Mouse (Mus musculus): ENCODE data around the gene Gins1.

DNA sequence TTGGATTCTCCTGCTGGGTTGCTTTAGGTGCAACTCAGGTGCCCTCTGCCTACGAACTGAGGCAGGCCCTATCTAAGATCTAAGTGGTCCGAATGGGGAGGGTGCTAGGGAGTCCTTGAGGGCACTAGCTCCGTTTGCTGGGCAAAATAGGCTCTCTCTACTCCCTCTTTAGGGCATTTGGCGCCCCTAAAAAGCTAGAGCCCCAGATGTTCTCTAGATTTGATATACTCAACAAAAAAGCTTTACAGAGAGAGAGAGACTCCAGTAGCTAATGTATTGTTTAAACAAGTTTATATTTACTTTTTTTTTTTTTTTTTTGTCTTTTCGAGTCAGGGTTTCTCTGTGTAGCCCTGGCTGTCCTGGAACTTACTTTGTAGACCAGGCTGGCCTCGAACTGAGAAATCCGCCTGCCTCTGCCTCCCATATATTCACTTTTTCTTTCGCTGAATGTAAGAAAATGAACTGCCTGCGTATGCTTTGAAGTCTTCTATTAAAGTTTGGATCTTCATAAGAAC is at the start of gene Gins1:
- TF ChIP-seq CTCF (IDR thresholded peaks at IDR 0.05; ENCODE audit: control insufficient read depth, insufficient read depth, insufficient replicate concordance, low read depth, low read length) (no peak), POLR2A (IDR thresholded peaks at IDR 0.05; ENCODE audit: control insufficient read depth, low read depth, low read length) (no peak)

Data from testis, adult 2 months (tissue).